Mouse (Mus musculus) testis, adult 2 months (tissue): Measurements from ENCODE around the gene Crebl2.

Experiments
- CTCF ChIP-seq: fragments of 200-500 bp; IDR thresholded peaks from 2 replicates; pipeline ENCODE4 v1.5.1; 2012; ENCODE audit warnings: low read depth, mild to moderate bottlenecking, inconsistent platforms, low read length, moderate library complexity; ENCODE audit not compliant: control insufficient read depth, insufficient read depth, insufficient replicate concordance
- POLR2A ChIP-seq: fragments of 200-500 bp; IDR thresholded peaks from 2 replicates; pipeline ENCODE4 v1.6.1; 2012; ENCODE audit warnings: low read depth, mild to moderate bottlenecking, inconsistent platforms, low read length, moderate library complexity; ENCODE audit not compliant: control insufficient read depth

DNA sequence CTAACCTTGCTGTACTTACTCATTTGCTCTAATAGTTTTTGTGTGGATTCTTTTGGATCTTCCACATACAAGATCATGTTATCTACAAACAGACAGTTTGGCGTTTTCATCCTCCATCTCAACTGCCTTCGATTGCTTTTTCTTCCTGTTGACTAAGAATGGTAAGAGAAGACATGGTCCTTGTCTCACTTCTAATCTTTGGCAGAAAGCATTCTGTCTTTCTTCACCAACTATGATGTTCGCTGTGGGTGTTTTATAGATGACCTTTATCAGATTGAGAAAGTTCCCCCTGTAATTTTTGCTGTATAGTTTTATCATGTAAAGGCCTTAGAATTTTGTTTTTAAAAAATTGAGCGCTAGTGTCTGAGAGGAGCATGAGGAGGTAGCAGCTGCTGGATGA, 8.2 kb downstream of the Crebl2 start:
- TF ChIP-seq POLR2A (no peak), CTCF (no peak)
